Mouse (Mus musculus) heart, embryonic 15.5 days (tissue): ENCODE results near the gene Gm5617. TPM values are rescaled to one million over a fixed set of nuclear protein-coding genes. Genes with fewer than 3 reads are reported as not detected.
A peak's percentile ranks its signal among the peaks of the same experiment; 100 is the strongest.
"Not testable (repeated sequence)": the region's sequence is repeated elsewhere in the genome, so short reads cannot be mapped to it uniquely, and the experiment has no call there.

Experiments used
- ATAC-seq: fragments of 200-750 bp; cut with Nextera tagmentation; replicated peaks from 2 replicates; pipeline ENCODE4 v1.8.0; 2017; ENCODE audit warnings: low read depth, moderate TSS enrichment; ENCODE audit not compliant: insufficient number of reproducible peaks, insufficient read depth, low FRiP score
- H3K27ac ChIP-seq: fragments of 300-500 bp; sonication (generic); 2 replicates; pipeline ENCODE4 v1.5.1; 2015; ENCODE audit warnings: mild to moderate bottlenecking, inconsistent platforms
- H3K27me3 ChIP-seq: fragments of 300-500 bp; sonication (generic); 2 replicates; pipeline ENCODE4 v1.6.1; 2015; ENCODE audit warnings: inconsistent platforms
- H3K36me3 ChIP-seq: fragments of 300-500 bp; sonication (generic); 2 replicates; pipeline ENCODE4 v1.6.1; 2015; ENCODE audit warnings: mild to moderate bottlenecking, inconsistent platforms
- H3K4me1 ChIP-seq: fragments of 300-500 bp; sonication (generic); replicated peaks from 2 replicates; pipeline ENCODE4 v1.6.1; 2015; ENCODE audit warnings: inconsistent platforms
- H3K4me2 ChIP-seq: fragments of 300-500 bp; sonication (generic); 2 replicates; pipeline ENCODE4 v1.6.1; 2015; ENCODE audit warnings: inconsistent platforms, mild to moderate bottlenecking, moderate library complexity
- H3K4me3 ChIP-seq: fragments of 300-500 bp; sonication (generic); 2 replicates; pipeline ENCODE4 v1.5.1; 2015; ENCODE audit warnings: mild to moderate bottlenecking, inconsistent platforms
- H3K9ac ChIP-seq: fragments of 300-500 bp; sonication (generic); 2 replicates; pipeline ENCODE4 v1.6.1; 2015; ENCODE audit warnings: mild to moderate bottlenecking, inconsistent platforms
- H3K9me3 ChIP-seq: fragments of 300-500 bp; sonication (generic); replicated peaks from 2 replicates; pipeline ENCODE4 v1.6.1; 2016; ENCODE audit warnings: inconsistent platforms
- WGBS: fragments of 180-500 bp; shearing (Covaris S2); methylation state at CpG from one replicate; pipeline ENCODE4 v1.1.7; 2015; ENCODE audit warnings: mixed read lengths; 5-methylcytosine and 5-hydroxymethylcytosine counted together
- polyA plus RNA-seq: library from polyadenylated mRNA; unstranded; fragments of >200 nt; fragmentation: Nextera tagmentation; extraction: Ambion mirVana; gene quantifications from 2 replicates; pipeline ENCODE4 v1.2.1, GENCODE M21; 2015

Gm5617 gene
- 25.1 and 35.2 TPM in 2 replicates for polyA plus RNA-seq

DNA sequence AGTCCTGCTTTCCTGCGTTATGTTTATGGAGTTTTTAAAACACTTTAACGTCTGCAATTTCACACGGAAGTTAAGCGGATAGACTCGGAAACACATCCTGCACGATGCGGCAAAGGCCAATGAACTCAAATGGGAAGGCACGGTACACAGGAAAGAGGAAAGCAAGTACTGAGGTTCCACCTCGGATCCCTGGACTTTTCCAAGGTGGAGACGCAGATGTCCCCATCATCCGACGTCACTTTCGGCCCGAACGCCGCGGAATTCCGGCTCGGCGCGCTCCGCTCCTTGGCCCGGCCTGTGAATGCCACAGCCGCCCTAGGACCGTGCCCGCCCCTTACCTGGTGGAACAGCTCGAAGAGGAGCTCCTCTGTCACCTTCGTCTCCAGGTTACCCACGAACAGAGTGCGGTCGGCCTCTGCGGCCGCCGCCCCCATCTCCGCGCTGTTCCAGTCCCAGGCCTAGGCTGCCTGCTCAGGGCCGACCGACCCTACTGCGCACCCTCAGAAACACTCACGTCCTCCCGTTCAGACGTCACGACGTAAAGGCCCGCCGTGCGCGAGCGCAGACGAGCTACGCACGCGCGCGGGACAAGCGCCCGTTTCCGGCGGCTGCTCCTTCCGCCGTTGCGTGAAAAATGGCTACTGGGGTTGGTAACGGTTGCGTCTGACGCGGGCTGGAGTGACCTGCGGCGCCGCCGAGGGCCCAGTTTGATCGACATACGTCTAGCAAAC is at the start of gene Gm5617, which contains the start of gene Rbm7:
TSS of gene Gm5617 (plus strand) at position 626 of the 731 bp plus-strand sequence.
TSS of gene Rbm7 (minus strand) at position 483 of the 731 bp plus-strand sequence.
- peak; percentile 100 for ATAC-seq
- H3K36me3 ChIP-seq: peaks cover 36% of the 10 kb centered on the region
- peaks cover 5% of the 10 kb centered on the region; the same call in 1 of the 2 replicates for H3K27me3 ChIP-seq
- WGBS: under 1% methylated on average over 72 of the region's 72 CpGs
- peak within 1 kb of the TSS; percentile 97 for H3K9ac ChIP-seq
- H3K27ac ChIP-seq: peak within 1 kb of the TSS; percentile 93
- H3K4me3 ChIP-seq: peak within 1 kb of the TSS; percentile 98
- no peaks in the 10 kb centered on the region for H3K9me3 ChIP-seq
- peak within 1 kb of the TSS; percentile 86 for H3K4me2 ChIP-seq
- peaks cover 21% of the 10 kb centered on the region for H3K4me1 ChIP-seq

DNA sequence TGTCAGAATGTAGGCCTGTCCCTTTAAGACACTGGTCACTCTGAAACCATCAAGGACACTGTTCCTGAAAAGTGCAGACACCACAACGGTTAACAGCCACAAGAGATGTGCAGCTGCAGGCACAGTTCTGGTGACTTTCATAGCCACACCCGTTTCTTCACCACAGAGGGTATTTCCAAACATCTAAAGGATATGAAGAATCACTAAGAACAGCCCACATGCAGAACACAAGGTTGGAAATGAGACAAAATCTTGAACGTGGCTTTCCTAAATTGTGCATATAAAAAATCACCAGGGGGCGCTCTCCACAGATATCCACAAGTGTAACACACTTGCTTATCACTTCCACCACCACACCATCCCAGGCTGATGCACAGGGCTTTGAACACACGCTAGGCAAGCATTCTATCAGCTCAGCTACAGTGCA is 47.4 kb upstream of the Gm5617 start:
- ATAC-seq: no peak
- Histone ChIP-seq H3K36me3 (no peaks in the 10 kb centered on the region), H3K27ac (no peak overlapping the region), H3K9me3 (no peaks in the 10 kb centered on the region), H3K4me2 (no peak overlapping the region), H3K27me3 (no peaks in the 10 kb centered on the region), H3K9ac (no peak overlapping the region), H3K4me3 (no peak overlapping the region), H3K4me1 (no peaks in the 10 kb centered on the region)
- 28% methylated on average over 5 of the region's 5 CpGs for WGBS

DNA sequence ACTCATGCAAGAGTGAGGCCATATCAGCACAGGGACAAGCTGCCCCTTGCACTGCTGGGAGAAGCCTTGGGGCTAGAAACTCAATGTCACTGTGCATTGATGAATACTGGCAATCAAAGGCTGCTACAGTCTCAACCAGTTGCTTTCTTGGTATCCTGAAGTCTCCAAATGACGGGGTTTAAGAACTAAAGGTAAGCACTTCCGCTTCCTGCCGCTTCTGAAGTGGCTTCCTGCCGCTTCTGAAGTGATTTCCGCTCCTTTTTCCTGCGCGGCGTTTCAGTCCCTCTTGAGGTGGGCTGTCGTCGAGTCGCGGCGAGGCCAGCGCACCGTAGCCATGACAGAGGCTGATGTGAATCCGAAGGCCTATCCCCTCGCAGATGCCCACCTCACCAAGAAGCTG is 45.2 kb upstream of the Gm5617 start:
- Histone ChIP-seq H3K9ac (no peak overlapping the region), H3K4me1 (no peaks in the 10 kb centered on the region), H3K36me3 (no peaks in the 10 kb centered on the region), H3K4me2 (no peak overlapping the region), H3K27ac (no peak overlapping the region), H3K27me3 (no peaks in the 10 kb centered on the region), H3K9me3 (no peaks in the 10 kb centered on the region), H3K4me3 (no peak overlapping the region)
- no peak for ATAC-seq
- 82% methylated on average over 17 of the region's 17 CpGs for WGBS

DNA sequence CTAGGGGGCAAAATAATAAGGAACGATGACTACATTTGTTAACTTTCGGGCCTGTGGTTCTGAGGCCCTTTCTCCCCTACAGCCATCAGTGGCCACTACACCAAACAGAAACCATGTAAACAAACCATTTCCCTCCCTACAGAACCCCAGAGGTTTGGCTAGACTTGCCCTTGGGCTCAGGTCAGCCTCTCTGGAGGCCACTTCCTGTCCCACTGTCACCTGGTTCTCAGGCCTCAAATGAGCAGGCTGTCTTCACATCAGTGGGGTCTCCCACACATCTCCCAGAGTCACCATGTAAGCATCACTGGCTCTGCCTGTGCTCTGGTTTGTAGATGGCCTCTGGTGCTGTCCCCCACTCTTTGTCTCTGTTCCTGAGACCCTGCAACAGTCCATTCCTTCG is 39.3 kb upstream of the Gm5617 start:
- WGBS: 83% methylated on average over 3 of the region's 3 CpGs
- H3K27me3 ChIP-seq: no peaks in the 10 kb centered on the region
- no peak for ATAC-seq
- no peak overlapping the region for H3K9ac ChIP-seq
- no peaks in the 10 kb centered on the region for H3K4me1 ChIP-seq
- no peaks in the 10 kb centered on the region for H3K36me3 ChIP-seq
- no peak overlapping the region for H3K27ac ChIP-seq
- H3K9me3 ChIP-seq: no peaks in the 10 kb centered on the region
- no peak overlapping the region for H3K4me2 ChIP-seq
- H3K4me3 ChIP-seq: no peak overlapping the region

DNA sequence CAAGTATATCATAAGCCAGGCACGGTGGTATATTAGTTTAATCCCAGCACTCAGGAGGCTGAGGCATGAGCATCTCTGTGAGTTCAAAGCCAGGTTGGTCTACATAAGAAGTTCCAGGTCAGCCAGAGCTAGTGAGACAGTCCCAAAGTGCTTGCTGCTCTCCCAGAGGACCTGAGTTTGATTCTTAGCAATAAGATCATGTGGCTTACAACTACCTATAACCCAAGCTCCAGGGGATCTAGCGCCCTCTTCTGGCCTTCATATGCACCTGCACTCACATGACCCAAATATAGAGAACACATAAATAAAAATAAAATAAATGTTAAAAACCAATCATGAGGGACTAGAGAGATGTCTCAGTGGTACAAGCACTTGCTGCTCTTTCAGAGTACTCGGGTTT is 36.4 kb upstream of the Gm5617 start:
- H3K36me3 ChIP-seq: no peaks in the 10 kb centered on the region
- no peak overlapping the region for H3K9ac ChIP-seq
- no peak overlapping the region for H3K4me3 ChIP-seq
- no peaks in the 10 kb centered on the region for H3K27me3 ChIP-seq
- no peak overlapping the region for H3K4me2 ChIP-seq
- H3K4me1 ChIP-seq: no peaks in the 10 kb centered on the region
- ATAC-seq: no peak
- WGBS: 64% methylated on average over 3 of the region's 3 CpGs
- no peaks in the 10 kb centered on the region for H3K9me3 ChIP-seq
- no peak overlapping the region for H3K27ac ChIP-seq

DNA sequence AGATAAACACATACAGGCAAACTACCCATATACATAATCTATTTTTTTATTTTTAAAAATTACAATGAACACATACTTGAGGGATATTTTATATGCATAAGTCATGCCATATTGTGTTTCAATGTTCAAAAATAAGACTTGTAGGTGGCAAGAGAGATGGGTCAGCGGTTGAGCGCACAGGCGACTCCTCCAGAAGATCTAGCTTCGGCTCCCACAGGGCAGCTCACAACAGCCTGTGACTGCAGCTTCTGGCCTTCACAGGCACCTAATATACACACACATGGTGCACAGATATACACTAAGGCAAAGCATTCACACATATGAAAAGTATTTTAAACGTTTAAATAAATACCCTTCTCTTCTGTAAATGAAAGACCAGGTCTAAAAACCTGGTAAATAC is 35.9 kb upstream of the Gm5617 start:
- H3K4me3 ChIP-seq: no peak overlapping the region
- H3K4me1 ChIP-seq: no peaks in the 10 kb centered on the region
- no peaks in the 10 kb centered on the region for H3K27me3 ChIP-seq
- no peak overlapping the region for H3K9ac ChIP-seq
- no peak for ATAC-seq
- no peak overlapping the region for H3K4me2 ChIP-seq
- 91% methylated on average over 5 of the region's 5 CpGs for WGBS
- H3K27ac ChIP-seq: no peak overlapping the region
- no peaks in the 10 kb centered on the region for H3K36me3 ChIP-seq
- H3K9me3 ChIP-seq: no peaks in the 10 kb centered on the region

DNA sequence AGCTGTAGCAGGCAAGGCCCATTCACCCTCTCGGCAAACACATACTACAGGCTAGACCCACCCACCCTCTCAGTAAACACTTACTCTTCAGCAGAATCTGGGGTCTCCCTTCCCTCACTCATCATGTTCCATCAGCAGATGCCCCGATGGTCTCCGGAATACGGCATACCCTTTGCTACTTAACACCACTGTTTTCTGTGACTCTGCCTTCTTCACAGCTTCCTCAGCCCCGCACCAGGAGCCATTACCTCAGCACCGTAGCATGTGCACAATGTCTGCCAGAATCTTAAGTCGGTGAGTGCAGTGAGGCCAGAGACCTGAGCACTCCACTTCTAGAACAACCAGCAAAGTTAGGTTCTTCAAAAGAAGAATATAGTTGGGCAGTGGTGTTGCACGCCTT is 34.5 kb upstream of the Gm5617 start:
- Histone ChIP-seq H3K9me3 (no peaks in the 10 kb centered on the region), H3K4me2 (no peak overlapping the region), H3K9ac (no peak overlapping the region), H3K36me3 (no peaks in the 10 kb centered on the region), H3K27me3 (no peaks in the 10 kb centered on the region), H3K4me3 (no peak overlapping the region), H3K4me1 (no peaks in the 10 kb centered on the region), H3K27ac (no peak overlapping the region)
- WGBS: 90% methylated on average over 8 of the region's 8 CpGs
- no peak for ATAC-seq

DNA sequence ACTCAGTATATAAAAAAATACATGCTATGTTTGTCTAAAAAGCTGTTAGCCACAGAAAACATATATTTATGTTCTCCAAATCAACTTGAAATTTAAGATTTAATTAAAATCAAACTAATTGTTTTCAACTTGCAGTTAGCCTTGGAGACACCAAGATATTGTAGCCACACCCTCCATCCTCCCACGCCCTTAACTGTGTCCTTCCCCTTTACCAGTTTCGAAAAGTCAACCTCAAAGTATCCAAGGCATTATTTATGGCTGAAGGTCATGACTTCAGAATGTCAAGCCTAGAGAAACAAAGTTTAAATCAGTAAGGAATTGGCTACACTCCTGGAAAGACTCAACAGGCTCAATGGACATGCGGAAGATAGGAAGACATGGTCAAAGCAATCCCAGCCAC is 33.7 kb upstream of the Gm5617 start:
- no peak overlapping the region for H3K9ac ChIP-seq
- WGBS: 81% methylated on average over 3 of the region's 3 CpGs
- H3K36me3 ChIP-seq: no peaks in the 10 kb centered on the region
- no peaks in the 10 kb centered on the region for H3K27me3 ChIP-seq
- no peak overlapping the region for H3K4me2 ChIP-seq
- H3K9me3 ChIP-seq: no peaks in the 10 kb centered on the region
- no peak for ATAC-seq
- no peaks in the 10 kb centered on the region for H3K4me1 ChIP-seq
- no peak overlapping the region for H3K27ac ChIP-seq
- H3K4me3 ChIP-seq: no peak overlapping the region

DNA sequence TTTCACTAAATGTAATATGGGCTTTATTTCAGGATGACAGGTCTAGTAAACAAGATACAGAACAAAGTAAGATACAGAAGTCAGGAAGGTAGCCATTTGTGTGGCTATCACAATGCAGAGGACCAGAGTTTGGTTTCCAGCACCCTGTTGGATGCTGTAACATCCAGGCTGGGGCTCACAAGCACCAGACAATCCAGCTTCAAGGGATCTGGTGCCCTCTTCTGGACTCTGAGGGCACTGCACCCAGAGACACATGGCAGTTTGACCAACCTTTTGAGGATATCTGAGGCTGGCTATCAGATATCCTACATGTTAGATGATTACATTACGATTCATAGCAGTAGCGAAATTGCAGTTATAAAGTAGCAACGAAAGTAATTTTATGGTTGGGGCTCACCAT is 29.6 kb upstream of the Gm5617 start:
- Histone ChIP-seq H3K9ac (no peak overlapping the region), H3K4me2 (no peak overlapping the region), H3K27ac (no peak overlapping the region), H3K4me1 (no peaks in the 10 kb centered on the region), H3K9me3 (no peaks in the 10 kb centered on the region), H3K27me3 (no peaks in the 10 kb centered on the region), H3K36me3 (peaks cover 19% of the 10 kb centered on the region), H3K4me3 (no peak overlapping the region)
- ATAC-seq: no peak
- WGBS: 95% methylated on average over 3 of the region's 3 CpGs

DNA sequence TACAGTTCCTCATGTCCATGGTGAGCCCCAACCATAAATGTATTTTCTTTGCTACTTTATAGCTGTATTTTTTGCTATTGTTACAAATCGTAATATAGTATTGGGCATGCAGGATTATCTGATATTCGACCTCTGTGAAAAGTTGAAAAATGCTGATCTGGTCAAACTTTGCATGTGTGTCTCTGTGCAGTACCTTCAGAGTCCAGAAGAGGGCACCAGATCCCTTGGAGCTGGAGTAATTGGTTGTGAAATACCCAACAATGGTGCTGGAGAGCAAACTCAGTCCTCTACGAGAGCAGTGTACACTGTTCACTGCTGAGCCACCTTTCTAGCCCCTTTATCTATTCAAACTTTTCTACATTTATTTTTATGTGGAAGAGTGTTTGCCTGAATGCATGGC is 28.4 kb upstream of the Gm5617 start:
- Histone ChIP-seq H3K4me3 (no peak overlapping the region), H3K9me3 (no peaks in the 10 kb centered on the region), H3K27me3 (no peaks in the 10 kb centered on the region), H3K9ac (no peak overlapping the region), H3K36me3 (peaks cover 23% of the 10 kb centered on the region), H3K4me1 (no peaks in the 10 kb centered on the region), H3K4me2 (no peak overlapping the region), H3K27ac (no peak overlapping the region)
- no peak for ATAC-seq
- WGBS: 63% methylated on average over 3 of the region's 3 CpGs

DNA sequence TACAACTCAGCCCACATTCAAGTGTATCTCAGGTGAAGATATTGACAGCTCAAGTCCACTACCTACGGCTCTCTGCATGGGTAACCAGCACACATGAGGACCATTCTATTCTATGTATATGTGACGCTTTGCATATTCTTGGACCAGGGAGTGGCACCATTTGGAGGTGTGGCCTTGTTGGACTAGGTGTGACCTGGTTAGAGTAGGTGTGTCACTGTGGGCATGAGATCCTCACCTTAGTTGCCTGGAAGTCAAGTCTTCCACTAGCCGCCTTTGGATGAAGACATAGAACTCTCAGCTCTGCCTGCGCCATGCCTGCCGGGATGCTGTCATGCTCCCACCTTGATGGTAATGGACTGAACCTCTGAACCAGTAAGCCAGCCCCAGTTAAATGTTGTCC is 27.8 kb upstream of the Gm5617 start:
- H3K4me1 ChIP-seq, H3K9ac ChIP-seq, H3K4me2 ChIP-seq, H3K4me3 ChIP-seq, H3K27ac ChIP-seq, H3K9me3 ChIP-seq, ATAC-seq, H3K27me3 ChIP-seq: not testable (repeated sequence)
- peaks cover 23% of the 10 kb centered on the region for H3K36me3 ChIP-seq
- WGBS: 97% methylated on average over 5 of the region's 5 CpGs

DNA sequence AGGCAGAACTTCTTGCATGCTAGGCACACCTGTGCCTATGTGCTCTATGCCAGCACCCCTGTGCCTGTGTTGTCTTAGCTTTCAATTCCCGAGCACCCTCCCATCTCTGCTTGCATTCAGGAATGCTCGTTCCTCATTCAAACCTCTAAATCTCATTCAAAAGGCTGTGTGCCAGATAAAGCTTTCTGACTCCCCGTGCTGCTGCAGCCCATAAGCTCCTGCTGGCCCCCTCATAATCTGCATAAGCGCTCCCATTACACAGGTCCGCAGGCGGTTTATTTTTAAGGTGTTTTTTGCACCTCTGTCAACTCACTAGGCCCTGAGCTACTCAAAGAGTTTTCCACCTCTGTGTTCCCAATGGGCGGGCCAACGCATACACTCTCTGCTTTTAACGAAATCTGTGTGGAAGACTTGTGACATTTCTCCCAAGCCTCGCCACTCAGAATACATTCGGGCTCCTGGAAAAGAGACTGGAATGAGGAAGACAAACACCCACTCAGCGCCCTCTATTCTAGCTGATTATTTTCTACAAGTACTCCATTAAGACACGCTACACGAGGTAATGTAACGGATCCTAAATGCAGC is 22.7 kb upstream of the Gm5617 start:
- H3K4me3 ChIP-seq: no peak overlapping the region
- H3K27me3 ChIP-seq: no peaks in the 10 kb centered on the region
- H3K4me2 ChIP-seq: no peak overlapping the region
- H3K9me3 ChIP-seq: no peaks in the 10 kb centered on the region
- H3K4me1 ChIP-seq: no peaks in the 10 kb centered on the region
- no peak overlapping the region for H3K9ac ChIP-seq
- H3K36me3 ChIP-seq: peaks cover 28% of the 10 kb centered on the region
- no peak overlapping the region for H3K27ac ChIP-seq
- WGBS: 86% methylated on average over 15 of the region's 15 CpGs
- no peak for ATAC-seq
